Mouse (Mus musculus) c-Kit-negative CD71-positive TER-119-positive erythroid progenitor cells, embryonic 14.5 days (primary cell): Measurements from ENCODE around the gene Vmn1r1.

ENCODE experiments used
- DNase-seq: peaks from one replicate; pipeline ENCODE4 v3.0.0-alpha.2; 2013; ENCODE audit warnings: low read depth, low spot score

Gene Vmn1r1

GRCm38 (mm10) chr1:182137204-182138125 lies 26.8 kb downstream of the Vmn1r1 start:
- no peak for DNase-seq

- no peak for DNase-seq
These were observed 33.5 kb downstream of the Vmn1r1 start for GRCm38 (mm10) chr1:182130830-182131229.

GRCm38 (mm10) chr1:182124924-182125368 lies 39.3 kb downstream of the Vmn1r1 start:
- peak; percentile 53 for DNase-seq

- peak; percentile 96 for DNase-seq
These were observed 39.8 kb downstream of the Vmn1r1 start, which contains the start of gene Srp9 for GRCm38 (mm10) chr1:182124506-182124905. Gene Srp9 (plus strand): TSS chr1:182124737.

- no peak for DNase-seq
These were observed 41.9 kb downstream of the Vmn1r1 start for GRCm38 (mm10) chr1:182122413-182122812.

GRCm38 (mm10) chr1:182115651-182116408 lies 48.5 kb downstream of the Vmn1r1 start:
- DNase-seq: no peak

GRCm38 (mm10) chr1:182115197-182115596 lies 49.1 kb downstream of the Vmn1r1 start:
- no peak for DNase-seq

GRCm38 (mm10) chr1:182113587-182114500 lies 50.4 kb downstream of the Vmn1r1 start:
- DNase-seq: no peak

GRCm38 (mm10) chr1:182113131-182113530 lies 51.2 kb downstream of the Vmn1r1 start:
- no peak for DNase-seq

- no peak for DNase-seq
These were observed 51.9 kb downstream of the Vmn1r1 start for GRCm38 (mm10) chr1:182112385-182112784.

GRCm38 (mm10) chr1:182111386-182112317 lies 52.6 kb downstream of the Vmn1r1 start:
- no peak for DNase-seq

GRCm38 (mm10) chr1:182110708-182111385 lies 53.4 kb downstream of the Vmn1r1 start:
- DNase-seq: no peak

- DNase-seq: no peak
These were observed 54.1 kb downstream of the Vmn1r1 start for GRCm38 (mm10) chr1:182110185-182110584.

- DNase-seq: no peak
These were observed 55.7 kb downstream of the Vmn1r1 start for GRCm38 (mm10) chr1:182108397-182109099.

- DNase-seq: no peak
These were observed 57.0 kb downstream of the Vmn1r1 start for GRCm38 (mm10) chr1:182107251-182107650.

- no peak for DNase-seq
These were observed 59.3 kb downstream of the Vmn1r1 start for GRCm38 (mm10) chr1:182105023-182105422.
